Mouse (Mus musculus) limb, embryonic 10.5 days (tissue): ENCODE measurements around the gene Arrdc4. TPM values are rescaled to one million over a fixed set of nuclear protein-coding genes. Genes with fewer than 3 reads are reported as not detected.

Source experiments
- DNase-seq: peaks from one replicate; pipeline ENCODE4 v3.0.0-alpha.2; 2017; ENCODE audit warnings: low spot score
- H3K27ac ChIP-seq: fragments of 300-500 bp; sonication (generic); 2 replicates; pipeline ENCODE4 v1.5.1; 2016; ENCODE audit warnings: mild to moderate bottlenecking
- H3K27me3 ChIP-seq: fragments of 300-500 bp; sonication (generic); 2 replicates; pipeline ENCODE4 v1.6.1; 2016; ENCODE audit warnings: low read depth, mild to moderate bottlenecking; ENCODE audit not compliant: poor library complexity, severe bottlenecking
- H3K36me3 ChIP-seq: fragments of 300-500 bp; sonication (generic); 2 replicates; pipeline ENCODE4 v1.6.1; 2016; ENCODE audit warnings: mild to moderate bottlenecking, moderate library complexity
- H3K4me1 ChIP-seq: fragments of 300-500 bp; sonication (generic); 2 replicates; pipeline ENCODE4 v1.6.1; 2016
- H3K4me3 ChIP-seq: fragments of 300-500 bp; sonication (generic); 2 replicates; pipeline ENCODE4 v1.5.1; 2016; ENCODE audit warnings: mild to moderate bottlenecking, moderate library complexity
- H3K9me3 ChIP-seq: fragments of 300-500 bp; sonication (generic); replicated peaks from 2 replicates; pipeline ENCODE4 v1.6.1; 2016; ENCODE audit warnings: mild to moderate bottlenecking
- WGBS: fragments of 180-500 bp; shearing (Covaris S2); methylation state at CpG from one replicate; pipeline ENCODE4 v1.1.7; 2016; 5-methylcytosine and 5-hydroxymethylcytosine counted together
- polyA plus RNA-seq: library from polyadenylated mRNA; unstranded; fragments of >200 nt; fragmentation: Nextera tagmentation; extraction: Ambion mirVana; gene quantifications from 2 replicates; pipeline ENCODE4 v1.2.1, GENCODE M21; 2016

The Arrdc4 gene
- polyA plus RNA-seq: 15.6 and 20.4 TPM in 2 replicates

GRCm38 (mm10) chr7:68748761-68749635 lies at the start of gene Arrdc4:
TSS of gene Arrdc4 (minus strand) at chr7:68749241.
- Histone ChIP-seq H3K27me3 (no peaks in the 10 kb centered on the region), H3K4me3 (peak within 1 kb of the TSS; percentile 83), H3K36me3 (0 out of 2 replicates have a peak, but pooled peaks cover 3% of the 10 kb centered on the region), H3K27ac (peak within 1 kb of the TSS; percentile 87), H3K9me3 (no peaks in the 10 kb centered on the region), H3K4me1 (peaks cover 20% of the 10 kb centered on the region)
- DNase-seq: peak; percentile 95
- under 1% methylated on average over 54 of the region's 54 CpGs for WGBS

- H3K27ac ChIP-seq: no peak overlapping the region
- no peaks in the 10 kb centered on the region for H3K4me1 ChIP-seq
- H3K27me3 ChIP-seq: no peaks in the 10 kb centered on the region
- H3K4me3 ChIP-seq: no peak overlapping the region
- WGBS: 81% methylated on average over 5 of the region's 5 CpGs
- DNase-seq: no peak
- H3K36me3 ChIP-seq: no peaks in the 10 kb centered on the region
- H3K9me3 ChIP-seq: no peaks in the 10 kb centered on the region
These were observed 46.5 kb upstream of the Arrdc4 start for GRCm38 (mm10) chr7:68795578-68795977.

GRCm38 (mm10) chr7:68788711-68789110 lies 39.7 kb upstream of the Arrdc4 start:
- H3K9me3 ChIP-seq: no peaks in the 10 kb centered on the region
- no peaks in the 10 kb centered on the region for H3K4me1 ChIP-seq
- WGBS: 91% methylated on average over 3 of the region's 3 CpGs
- no peaks in the 10 kb centered on the region for H3K36me3 ChIP-seq
- no peak for DNase-seq
- no peaks in the 10 kb centered on the region for H3K27me3 ChIP-seq
- no peak overlapping the region for H3K4me3 ChIP-seq
- H3K27ac ChIP-seq: no peak overlapping the region

- Histone ChIP-seq H3K27ac (no peak overlapping the region), H3K4me3 (no peak overlapping the region), H3K9me3 (no peaks in the 10 kb centered on the region), H3K4me1 (no peaks in the 10 kb centered on the region), H3K36me3 (no peaks in the 10 kb centered on the region), H3K27me3 (no peaks in the 10 kb centered on the region)
- whole genome bisulfite sequencing: 81% methylated on average over 2 of the region's 2 CpGs
- DNase-seq: no peak
These were observed 22.7 kb upstream of the Arrdc4 start for GRCm38 (mm10) chr7:68771757-68772094.

- no peak overlapping the region for H3K27ac ChIP-seq
- H3K27me3 ChIP-seq: no peaks in the 10 kb centered on the region
- H3K4me1 ChIP-seq: no peaks in the 10 kb centered on the region
- no peak for DNase-seq
- no peaks in the 10 kb centered on the region for H3K36me3 ChIP-seq
- 84% methylated on average over 7 of the region's 7 CpGs for WGBS
- H3K4me3 ChIP-seq: no peak overlapping the region
- H3K9me3 ChIP-seq: no peaks in the 10 kb centered on the region
These were observed 22.1 kb upstream of the Arrdc4 start for GRCm38 (mm10) chr7:68770894-68771756.

GRCm38 (mm10) chr7:68765926-68766325 lies 16.9 kb upstream of the Arrdc4 start:
- Histone ChIP-seq H3K36me3 (no peaks in the 10 kb centered on the region), H3K27me3 (no peaks in the 10 kb centered on the region), H3K4me3 (no peak overlapping the region), H3K27ac (no peak overlapping the region), H3K4me1 (no peaks in the 10 kb centered on the region), H3K9me3 (no peaks in the 10 kb centered on the region)
- WGBS: 84% methylated on average over 4 of the region's 4 CpGs
- no peak for DNase-seq

GRCm38 (mm10) chr7:68759148-68759724 lies 10.2 kb upstream of the Arrdc4 start:
- Histone ChIP-seq H3K9me3 (no peaks in the 10 kb centered on the region), H3K36me3 (no peaks in the 10 kb centered on the region), H3K27ac (no peak overlapping the region), H3K27me3 (no peaks in the 10 kb centered on the region), H3K4me1 (no peaks in the 10 kb centered on the region), H3K4me3 (no peak overlapping the region)
- WGBS: 77% methylated on average over 6 of the region's 6 CpGs
- no peak for DNase-seq

GRCm38 (mm10) chr7:68756656-68757204 lies 7.7 kb upstream of the Arrdc4 start:
- H3K4me1 ChIP-seq: no peaks in the 10 kb centered on the region
- no peak for DNase-seq
- no peak overlapping the region for H3K27ac ChIP-seq
- no peaks in the 10 kb centered on the region for H3K36me3 ChIP-seq
- H3K9me3 ChIP-seq: no peaks in the 10 kb centered on the region
- 94% methylated on average over 6 of the region's 6 CpGs for WGBS
- no peak overlapping the region for H3K4me3 ChIP-seq
- H3K27me3 ChIP-seq: no peaks in the 10 kb centered on the region

GRCm38 (mm10) chr7:68749919-68750318 lies 878 bp upstream of the Arrdc4 start:
- Histone ChIP-seq H3K9me3 (no peaks in the 10 kb centered on the region), H3K27me3 (no peaks in the 10 kb centered on the region), H3K27ac (peak overlapping the region; percentile 87; the same call in 1 of the 2 replicates), H3K4me1 (peaks cover 20% of the 10 kb centered on the region), H3K4me3 (peak overlapping the region; percentile 83), H3K36me3 (no peaks in the 10 kb centered on the region)
- no peak for DNase-seq
- 75% methylated on average over 8 of the region's 8 CpGs for WGBS

GRCm38 (mm10) chr7:68748361-68748760 lies 680 bp downstream of the Arrdc4 start:
- peaks cover 20% of the 10 kb centered on the region for H3K4me1 ChIP-seq
- H3K27me3 ChIP-seq: no peaks in the 10 kb centered on the region
- H3K9me3 ChIP-seq: no peaks in the 10 kb centered on the region
- H3K36me3 ChIP-seq: peaks cover 8% of the 10 kb centered on the region; the same call in 1 of the 2 replicates
- H3K27ac ChIP-seq: peak overlapping the region; percentile 87
- H3K4me3 ChIP-seq: peak overlapping the region; percentile 83
- WGBS: 21% methylated on average over 8 of the region's 8 CpGs
- peak; percentile 41 for DNase-seq

- Histone ChIP-seq H3K4me3 (no peak overlapping the region), H3K36me3 (peaks cover 43% of the 10 kb centered on the region), H3K9me3 (no peaks in the 10 kb centered on the region), H3K27ac (no peak overlapping the region), H3K4me1 (peaks cover 16% of the 10 kb centered on the region), H3K27me3 (no peaks in the 10 kb centered on the region)
- DNase-seq: no peak
- WGBS: 88% methylated on average over 9 of the region's 9 CpGs
These were observed 4.4 kb downstream of the Arrdc4 start for GRCm38 (mm10) chr7:68744616-68745015.

- H3K27ac ChIP-seq: no peak overlapping the region
- 88% methylated on average over 2 of the region's 2 CpGs for WGBS
These were observed 4.8 kb downstream of the Arrdc4 start for GRCm38 (mm10) chr7:68744206-68744605.

More at GRCm38 (mm10) chr7:68744206-68744605, 4.8 kb downstream of the Arrdc4 start:
- no peak overlapping the region for H3K4me3 ChIP-seq
- DNase-seq: no peak
- peaks cover 48% of the 10 kb centered on the region for H3K36me3 ChIP-seq
- no peaks in the 10 kb centered on the region for H3K27me3 ChIP-seq
- H3K4me1 ChIP-seq: peaks cover 14% of the 10 kb centered on the region
- H3K9me3 ChIP-seq: no peaks in the 10 kb centered on the region
